Mouse (Mus musculus): ENCODE results near the gene Ifi35.

DNA sequence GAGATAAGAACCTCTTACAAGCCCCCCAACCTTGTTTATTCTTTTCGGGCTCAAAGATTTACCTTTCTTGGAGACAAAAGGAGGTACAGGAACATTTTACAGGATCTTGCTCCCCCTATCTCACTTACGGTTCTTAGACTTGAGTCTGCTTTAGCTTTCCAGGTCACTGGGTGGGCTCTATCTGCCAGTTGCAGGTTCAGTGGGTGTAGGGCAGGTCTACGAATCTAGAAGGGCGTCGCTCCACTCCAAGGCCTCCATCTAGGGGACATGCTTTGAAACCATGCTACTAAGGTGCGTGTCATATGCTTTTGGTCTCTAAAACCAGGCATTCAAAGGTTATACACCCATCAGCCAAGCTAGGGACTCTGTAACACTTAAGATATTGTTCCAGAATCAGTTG lies 36.0 kb downstream of the Ifi35 start:
- TF ChIP-seq CTCF (IDR thresholded peaks at IDR 0.05; ENCODE audit: borderline replicate concordance, insufficient read depth, low read depth, low read length) (no peak), POLR2A (IDR thresholded peaks at IDR 0.05; ENCODE audit: borderline replicate concordance, insufficient read depth, low read length) (no peak)

Measured in cerebellum, adult 2 months (tissue).